Mouse (Mus musculus): ENCODE results near the gene Syt14. TPM values are rescaled to one million over a fixed set of nuclear protein-coding genes. Genes with fewer than 3 reads are reported as not detected.

The Syt14 gene
- polyA plus RNA-seq (2017; shearing (Covaris generic)), result under 1 TPM in 1 of 2 experiments, not detected in 1; 0.27 TPM

DNA sequence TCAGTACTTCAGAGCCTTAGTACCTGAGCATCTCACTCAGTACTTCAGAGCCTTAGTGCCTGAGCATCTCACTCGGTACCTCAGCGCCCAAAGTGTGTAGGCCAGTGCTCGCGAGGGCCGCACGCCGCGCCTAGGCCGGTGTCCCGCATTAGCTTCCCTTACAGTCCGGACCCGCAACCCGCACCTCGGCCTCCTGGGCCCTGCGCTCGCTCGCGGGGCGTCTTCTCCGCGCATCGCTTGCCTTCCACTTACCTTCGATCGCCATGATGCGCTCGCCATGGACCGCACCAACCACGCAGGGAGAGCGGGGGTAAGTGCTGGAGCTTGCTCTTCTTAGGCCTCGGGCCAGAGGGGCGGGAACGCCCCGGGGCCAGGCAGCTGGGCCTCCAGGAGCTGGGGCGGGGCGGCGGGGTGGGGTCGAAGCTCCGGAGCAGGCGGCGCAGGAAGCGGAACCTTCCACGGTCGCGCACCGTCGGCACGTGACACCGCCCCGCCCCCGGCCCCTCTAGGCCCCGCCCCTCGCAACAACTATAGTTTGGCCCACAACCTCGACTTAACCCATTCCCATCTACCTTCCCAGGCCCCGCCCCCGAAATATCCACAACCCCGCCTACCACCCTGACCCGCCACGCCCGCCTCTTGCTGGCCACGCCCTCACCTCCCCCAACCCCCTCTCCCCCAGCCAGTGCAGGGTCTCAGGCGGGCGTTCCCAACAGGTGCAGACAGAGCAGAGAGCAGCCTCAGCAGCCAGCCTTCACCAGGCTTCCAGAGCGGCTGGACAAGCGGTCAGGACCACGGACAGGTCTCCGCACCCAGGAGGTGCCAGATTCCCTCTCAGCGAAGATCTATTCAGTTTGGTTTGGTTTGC lies at the start of gene Syt14:
Syt14 (minus strand) TSS at position 405 of the 868 bp plus-strand sequence.

DNA sequence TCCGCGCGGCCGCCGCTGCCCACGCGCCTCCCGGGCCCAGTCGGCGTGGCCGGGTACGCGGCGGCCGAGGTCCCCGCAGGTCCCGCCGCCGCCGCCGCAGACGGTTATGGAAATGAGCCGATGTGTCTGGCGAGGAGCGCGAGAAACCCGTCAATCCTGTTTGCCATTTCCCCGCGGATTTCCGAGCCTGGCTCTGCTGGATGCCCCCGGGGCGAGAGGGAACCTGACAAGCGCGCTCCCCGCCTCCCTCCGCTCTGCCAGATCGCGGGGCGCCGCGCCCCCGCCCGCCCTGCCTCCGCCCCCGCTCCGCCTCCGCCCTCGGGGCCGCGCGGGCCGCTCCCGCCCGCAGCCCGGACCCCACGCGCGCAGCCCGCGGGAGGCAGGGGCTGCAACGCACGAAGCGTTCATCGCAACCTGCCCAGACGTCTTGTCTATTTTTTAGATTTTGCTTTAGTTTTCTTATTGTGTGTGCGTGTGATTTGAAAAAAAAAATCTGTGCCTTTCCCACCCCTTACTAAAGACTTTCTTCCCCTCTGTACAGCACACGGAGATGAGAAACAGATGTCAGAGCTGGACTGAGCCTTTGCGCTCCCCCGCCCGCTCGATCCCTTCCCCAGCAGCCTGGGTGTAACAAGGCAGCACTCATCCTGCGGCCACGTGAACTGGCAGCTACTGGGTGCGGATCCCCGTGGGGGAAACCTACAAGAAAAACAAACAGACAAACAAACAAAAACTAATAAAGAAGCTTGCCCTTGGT lies 179.9 kb downstream of the Syt14 start, which contains the start of gene Sertad4:
Sertad4 (minus strand) TSS at position 283 of the 757 bp plus-strand sequence.

Other genes with a start within 250 kb of the Syt14 start
- under 1 TPM; 0.56 to 0.59 TPM for gene Sertad4, start 180.0 kb downstream of the Syt14 start, polyA plus RNA-seq (2017; shearing (Covaris generic))
- gene Diexf, start 94.5 kb upstream of the Syt14 start, polyA plus RNA-seq (2017; shearing (Covaris generic)), result 10 to 100 TPM in 1 of 2 experiments, 1 to 10 TPM in 1; 5.0 to 11.5 TPM
- 10 to 100 TPM in 1 of 2 experiments, 1 to 10 TPM in 1; 9.9 to 19.3 TPM for gene Irf6, start 117.3 kb upstream of the Syt14 start, polyA plus RNA-seq (2017; shearing (Covaris generic))
- gene A130010J15Rik, start 132.3 kb upstream of the Syt14 start, polyA plus RNA-seq (2017; shearing (Covaris generic)), result 10 to 100 TPM in 1 of 2 experiments, 1 to 10 TPM in 1; 8.6 to 11.9 TPM
- gene Traf3ip3, start 165.9 kb upstream of the Syt14 start, polyA plus RNA-seq (2017; shearing (Covaris generic)), result 100 to 1,000 TPM; 520 to 589 TPM
- 10 to 100 TPM; 16.3 to 21.2 TPM for gene Lamb3, start 171.9 kb upstream of the Syt14 start, polyA plus RNA-seq (2017; shearing (Covaris generic))
- gene Hsd11b1, start 228.3 kb upstream of the Syt14 start, polyA plus RNA-seq (2017; shearing (Covaris generic)), result 100 to 1,000 TPM; 136 to 164 TPM
- gene G0s2, start 237.4 kb upstream of the Syt14 start, polyA plus RNA-seq (2017; shearing (Covaris generic)), result 1 to 10 TPM; 3.7 to 8.0 TPM